Mouse (Mus musculus): ENCODE measurements around the gene Gstz1. TPM values are rescaled to one million over a fixed set of nuclear protein-coding genes. Genes with fewer than 3 reads are reported as not detected.
A peak's percentile ranks its signal among the peaks of the same experiment; 100 is the strongest.

Gene Gstz1
- polyA plus RNA-seq (2015; fragmentation: Nextera tagmentation; extraction: Ambion mirVana), result 29.4 and 31.0 TPM in 2 replicates

GRCm38 (mm10) chr12:87146966-87147365 is at the start of gene Gstz1:
Gstz1 (plus strand) TSS chr12:87147165.
- peak within 1 kb of the TSS; percentile 79 for H3K9ac ChIP-seq
- H3K4me3 ChIP-seq, result peak within 1 kb of the TSS; percentile 77
- H3K9me3 ChIP-seq (replicated peaks), result no peaks in the 10 kb centered on the region
- WGBS, result under 1% methylated on average over 27 of the region's 27 CpGs
- peak within 1 kb of the TSS; percentile 73 for H3K4me2 ChIP-seq
- H3K27ac ChIP-seq, result peak within 1 kb of the TSS; percentile 97
- peak; percentile 79 for ATAC-seq (replicated peaks; ENCODE audit: insufficient number of reproducible peaks, insufficient read depth, low FRiP score, low read depth)
- 0 out of 2 replicates have a peak, but pooled peaks cover 5% of the 10 kb centered on the region for H3K36me3 ChIP-seq
- H3K4me1 ChIP-seq (replicated peaks), result peaks cover 17% of the 10 kb centered on the region
- no peaks in the 10 kb centered on the region for H3K27me3 ChIP-seq

DNA sequence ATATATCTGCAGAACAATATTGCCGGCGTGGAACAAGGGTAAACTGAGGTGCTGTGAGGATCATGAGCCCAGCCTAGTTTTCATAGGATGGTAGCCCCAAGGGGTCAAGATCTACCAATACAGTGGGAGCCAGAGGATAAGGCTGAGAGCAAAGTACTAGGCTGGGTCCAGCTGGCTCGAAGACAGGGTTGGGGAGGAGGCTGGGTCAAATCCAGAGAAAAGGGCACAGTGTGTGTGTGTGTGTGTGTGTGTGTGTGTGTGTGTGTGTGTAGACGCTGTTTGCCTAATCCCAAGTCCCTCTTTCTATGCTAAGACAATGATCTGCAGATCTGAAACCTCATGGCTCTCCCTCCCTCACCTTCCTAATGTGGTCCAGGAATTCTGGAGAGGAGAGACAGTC is 46.6 kb upstream of the Gstz1 start:
- 77% methylated on average over 4 of the region's 4 CpGs for WGBS
- ATAC-seq (replicated peaks; ENCODE audit: insufficient number of reproducible peaks, insufficient read depth, low FRiP score, low read depth), result peak; percentile 32
- Histone ChIP-seq H3K27me3 (peaks cover 51% of the 10 kb centered on the region), H3K4me1 (replicated peaks) (peaks cover 10% of the 10 kb centered on the region), H3K9me3 (replicated peaks) (no peaks in the 10 kb centered on the region), H3K4me2 (no peak overlapping the region), H3K27ac (no peak overlapping the region), H3K9ac (no peak overlapping the region), H3K36me3 (no peaks in the 10 kb centered on the region), H3K4me3 (no peak overlapping the region)

DNA sequence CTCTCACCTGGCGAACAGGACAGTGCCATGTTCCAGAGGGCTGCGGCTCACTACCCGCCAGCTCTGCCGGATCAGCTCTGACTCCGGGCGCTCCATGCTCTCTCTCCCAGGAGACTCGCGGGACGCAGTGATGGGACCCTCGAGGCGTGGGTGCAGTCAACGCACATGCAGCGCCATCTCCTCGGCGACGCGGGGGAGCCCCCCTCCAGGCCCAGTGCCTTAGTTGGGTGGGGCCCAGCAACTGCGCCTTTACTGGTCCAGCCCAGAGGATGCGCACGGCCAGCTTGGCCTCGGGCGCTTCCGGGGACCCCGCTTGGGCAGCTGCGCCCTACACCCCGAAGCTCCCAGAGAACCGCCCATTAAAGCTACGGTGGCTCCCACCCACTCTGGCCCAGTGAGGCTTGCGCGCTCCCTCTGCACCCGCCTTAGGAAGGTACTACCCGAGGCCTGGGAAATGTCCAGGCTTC is 44.8 kb upstream of the Gstz1 start, which contains the start of gene Ngb:
Ngb (minus strand) TSS at position 375 of the 467 bp plus-strand sequence.
- H3K4me1 ChIP-seq (replicated peaks), result peaks cover 10% of the 10 kb centered on the region
- H3K27ac ChIP-seq, result no peak within 1 kb of the TSS
- H3K4me3 ChIP-seq, result peak within 1 kb of the TSS; percentile 36
- no peaks in the 10 kb centered on the region for H3K9me3 ChIP-seq (replicated peaks)
- H3K36me3 ChIP-seq, result no peaks in the 10 kb centered on the region
- no peak within 1 kb of the TSS for H3K9ac ChIP-seq
- peak within 1 kb of the TSS; percentile 62 for H3K4me2 ChIP-seq
- H3K27me3 ChIP-seq, result peaks cover 51% of the 10 kb centered on the region
- no peak for ATAC-seq (replicated peaks; ENCODE audit: insufficient number of reproducible peaks, insufficient read depth, low FRiP score, low read depth)
- WGBS, result 4% methylated on average over 31 of the region's 32 CpGs

- Histone ChIP-seq H3K4me3 (no peak overlapping the region), H3K4me2 (no peak overlapping the region), H3K27me3 (peaks cover 41% of the 10 kb centered on the region), H3K9ac (no peak overlapping the region), H3K36me3 (no peaks in the 10 kb centered on the region), H3K27ac (no peak overlapping the region), H3K9me3 (replicated peaks) (no peaks in the 10 kb centered on the region), H3K4me1 (replicated peaks) (peaks cover 10% of the 10 kb centered on the region)
- no peak for ATAC-seq (replicated peaks; ENCODE audit: insufficient number of reproducible peaks, insufficient read depth, low FRiP score, low read depth)
- WGBS, result 81% methylated on average over 4 of the region's 4 CpGs
Observed at GRCm38 (mm10) chr12:87103471-87103870, 43.5 kb upstream of the Gstz1 start.

DNA sequence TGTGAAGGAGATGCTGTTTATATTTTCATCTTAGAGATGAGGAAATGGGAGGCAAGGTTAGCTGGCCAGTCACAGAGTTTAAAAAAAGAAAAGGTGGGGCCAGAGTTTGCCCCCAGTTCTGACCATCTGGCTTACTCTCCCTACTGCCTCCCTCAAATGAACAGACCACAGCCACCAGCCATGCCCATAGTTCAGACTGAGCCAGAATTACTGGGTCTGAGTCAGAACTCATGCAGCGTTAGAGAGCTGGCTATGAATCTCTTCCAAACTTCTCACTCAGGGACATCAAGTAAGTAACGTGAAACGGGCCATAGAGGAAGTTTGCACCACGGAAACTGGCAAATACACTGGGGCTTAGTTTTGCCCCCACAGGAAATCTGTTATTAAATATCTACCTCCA is 42.2 kb upstream of the Gstz1 start:
- 74% methylated on average over 4 of the region's 4 CpGs for WGBS
- no peak overlapping the region for H3K4me3 ChIP-seq
- H3K36me3 ChIP-seq, result peaks cover 4% of the 10 kb centered on the region; the same call in 1 of the 2 replicates
- H3K9me3 ChIP-seq (replicated peaks), result no peaks in the 10 kb centered on the region
- H3K27ac ChIP-seq, result no peak overlapping the region
- H3K4me2 ChIP-seq, result no peak overlapping the region
- H3K4me1 ChIP-seq (replicated peaks), result peaks cover 10% of the 10 kb centered on the region
- H3K27me3 ChIP-seq, result peaks cover 39% of the 10 kb centered on the region
- no peak overlapping the region for H3K9ac ChIP-seq
- ATAC-seq (replicated peaks; ENCODE audit: insufficient number of reproducible peaks, insufficient read depth, low FRiP score, low read depth), result no peak

DNA sequence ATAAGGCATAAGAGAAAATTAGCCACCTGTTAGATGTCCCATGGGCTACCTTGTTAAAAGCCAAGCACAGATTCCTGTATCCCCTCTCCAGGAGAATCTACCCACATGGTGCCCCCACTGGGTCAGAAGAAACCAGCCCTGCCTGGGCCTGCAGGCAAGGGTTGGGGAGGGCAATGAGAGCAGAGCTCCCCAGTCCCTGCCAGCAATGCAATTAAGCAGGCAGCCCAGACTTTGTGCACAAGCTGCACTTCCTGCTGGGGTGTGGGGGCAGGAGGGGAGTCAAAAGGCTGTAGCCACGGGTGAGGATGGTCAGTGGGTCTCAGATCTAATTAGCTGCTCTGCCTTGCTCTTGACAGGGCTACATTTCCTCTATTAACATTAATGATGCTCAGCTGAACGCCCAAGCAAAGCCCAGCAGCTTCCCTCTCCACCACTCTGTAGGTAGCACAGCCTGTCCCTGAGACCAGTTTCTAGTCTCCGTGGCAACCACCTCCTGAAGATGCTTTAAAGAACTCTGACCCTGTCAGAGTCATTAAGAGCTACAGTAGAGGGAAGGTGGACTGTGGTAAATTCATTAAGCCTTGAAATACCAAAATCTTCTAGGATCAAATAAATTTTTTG is 39.5 kb upstream of the Gstz1 start:
- no peak for ATAC-seq (replicated peaks; ENCODE audit: insufficient number of reproducible peaks, insufficient read depth, low FRiP score, low read depth)
- WGBS, result 57% methylated on average over 3 of the region's 3 CpGs
- no peak overlapping the region for H3K4me3 ChIP-seq

GRCm38 (mm10) chr12:87121918-87122589 is 24.9 kb upstream of the Gstz1 start:
- Histone ChIP-seq H3K27me3 (no peaks in the 10 kb centered on the region), H3K9me3 (replicated peaks) (no peaks in the 10 kb centered on the region), H3K36me3 (peaks cover 41% of the 10 kb centered on the region), H3K9ac (no peak overlapping the region), H3K4me2 (no peak overlapping the region), H3K4me3 (no peak overlapping the region), H3K27ac (no peak overlapping the region), H3K4me1 (replicated peaks) (no peaks in the 10 kb centered on the region)
- no peak for ATAC-seq (replicated peaks; ENCODE audit: insufficient number of reproducible peaks, insufficient read depth, low FRiP score, low read depth)
- 73% methylated on average over 4 of the region's 4 CpGs for WGBS

More for the DNA sequence above, 39.5 kb upstream of the Gstz1 start:
- H3K27ac ChIP-seq, result no peak overlapping the region
- H3K36me3 ChIP-seq, result peaks cover 8% of the 10 kb centered on the region; the same call in 1 of the 2 replicates
- H3K4me2 ChIP-seq, result no peak overlapping the region
- H3K27me3 ChIP-seq, result peaks cover 14% of the 10 kb centered on the region
- no peak overlapping the region for H3K9ac ChIP-seq
- H3K9me3 ChIP-seq (replicated peaks), result no peaks in the 10 kb centered on the region
- H3K4me1 ChIP-seq (replicated peaks), result peaks cover 1% of the 10 kb centered on the region; the same call in 1 of the 2 replicates

GRCm38 (mm10) chr12:87127256-87127655 is 19.7 kb upstream of the Gstz1 start:
- H3K9me3 ChIP-seq (replicated peaks), result no peaks in the 10 kb centered on the region
- no peak overlapping the region for H3K27ac ChIP-seq
- ATAC-seq (replicated peaks; ENCODE audit: insufficient number of reproducible peaks, insufficient read depth, low FRiP score, low read depth), result no peak
- 73% methylated on average over 4 of the region's 4 CpGs for WGBS
- peaks cover 5% of the 10 kb centered on the region; the same call in 1 of the 2 replicates for H3K4me1 ChIP-seq (replicated peaks)
- peaks cover 24% of the 10 kb centered on the region for H3K36me3 ChIP-seq
- no peak overlapping the region for H3K4me3 ChIP-seq
- no peak overlapping the region for H3K9ac ChIP-seq
- no peak overlapping the region for H3K4me2 ChIP-seq
- H3K27me3 ChIP-seq, result no peaks in the 10 kb centered on the region

DNA sequence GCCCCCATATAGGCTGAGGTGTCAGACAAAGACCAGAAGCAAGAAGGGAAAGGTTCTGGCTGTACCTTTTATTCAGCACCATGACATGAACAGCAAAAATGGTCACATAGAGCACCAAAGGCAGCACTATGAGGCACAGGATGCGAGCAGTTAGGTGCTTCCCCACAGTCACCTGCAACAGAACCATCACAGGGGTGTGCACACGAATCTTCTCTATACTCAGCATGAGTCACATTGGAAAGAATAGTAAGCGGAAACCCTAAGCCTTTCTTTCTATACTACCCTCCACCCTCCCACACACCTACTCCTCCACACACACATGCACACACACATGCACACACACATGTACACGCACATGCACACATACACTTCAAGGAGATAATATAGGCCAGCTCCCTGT is 16.7 kb upstream of the Gstz1 start:
- Histone ChIP-seq H3K9me3 (replicated peaks) (no peaks in the 10 kb centered on the region), H3K4me2 (no peak overlapping the region)
- no peak for ATAC-seq (replicated peaks; ENCODE audit: insufficient number of reproducible peaks, insufficient read depth, low FRiP score, low read depth)

DNA sequence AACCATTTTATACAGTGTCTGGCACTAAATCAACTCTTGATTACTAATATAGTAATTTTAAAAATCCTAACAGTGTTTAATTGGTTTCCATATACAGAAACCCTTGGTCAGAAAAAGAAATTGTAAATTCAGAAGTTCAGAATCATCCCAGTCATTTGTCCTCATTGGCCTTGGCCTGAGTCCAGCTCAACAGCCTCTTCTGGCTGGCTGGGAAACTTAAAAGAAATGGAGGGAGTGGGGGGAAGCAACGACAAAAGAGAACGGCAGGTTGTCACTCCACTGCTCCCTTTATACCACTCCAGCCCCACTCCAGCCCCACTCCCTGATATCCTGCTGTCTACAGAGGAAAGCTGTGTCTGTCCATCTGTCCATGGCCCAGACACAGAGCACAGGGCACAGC is 15.8 kb upstream of the Gstz1 start:
- Histone ChIP-seq H3K9ac (no peak overlapping the region), H3K4me2 (no peak overlapping the region), H3K27ac (no peak overlapping the region), H3K36me3 (peaks cover 15% of the 10 kb centered on the region), H3K4me3 (no peak overlapping the region), H3K27me3 (no peaks in the 10 kb centered on the region), H3K4me1 (replicated peaks) (peaks cover 5% of the 10 kb centered on the region; the same call in 1 of the 2 replicates), H3K9me3 (replicated peaks) (no peaks in the 10 kb centered on the region)
- ATAC-seq (replicated peaks; ENCODE audit: insufficient number of reproducible peaks, insufficient read depth, low FRiP score, low read depth), result no peak
- WGBS, result 50% methylated on average over 2 of the region's 2 CpGs

More for the DNA sequence above, 16.7 kb upstream of the Gstz1 start:
- Histone ChIP-seq H3K4me1 (replicated peaks) (peaks cover 5% of the 10 kb centered on the region; the same call in 1 of the 2 replicates), H3K27me3 (no peaks in the 10 kb centered on the region), H3K4me3 (no peak overlapping the region), H3K9ac (no peak overlapping the region), H3K27ac (no peak overlapping the region), H3K36me3 (peaks cover 15% of the 10 kb centered on the region)
- WGBS, result 94% methylated on average over 4 of the region's 4 CpGs

- H3K36me3 ChIP-seq, result peaks cover 15% of the 10 kb centered on the region
- 44% methylated on average over 3 of the region's 3 CpGs for WGBS
- H3K4me3 ChIP-seq, result no peak overlapping the region
- peaks cover 5% of the 10 kb centered on the region; the same call in 1 of the 2 replicates for H3K4me1 ChIP-seq (replicated peaks)
- ATAC-seq (replicated peaks; ENCODE audit: insufficient number of reproducible peaks, insufficient read depth, low FRiP score, low read depth), result no peak
- H3K27me3 ChIP-seq, result no peaks in the 10 kb centered on the region
- H3K27ac ChIP-seq, result no peak overlapping the region
- H3K9ac ChIP-seq, result no peak overlapping the region
- no peaks in the 10 kb centered on the region for H3K9me3 ChIP-seq (replicated peaks)
- H3K4me2 ChIP-seq, result no peak overlapping the region
Observed at GRCm38 (mm10) chr12:87131619-87132018, 15.3 kb upstream of the Gstz1 start.
